Mouse (Mus musculus): ENCODE data around the gene Smad5. TPM values are rescaled to one million over a fixed set of nuclear protein-coding genes. Genes with fewer than 3 reads are reported as not detected.

The Smad5 gene
- polyA plus RNA-seq, 1 experiment from 2014 or later, result 71.1 TPM

DNA sequence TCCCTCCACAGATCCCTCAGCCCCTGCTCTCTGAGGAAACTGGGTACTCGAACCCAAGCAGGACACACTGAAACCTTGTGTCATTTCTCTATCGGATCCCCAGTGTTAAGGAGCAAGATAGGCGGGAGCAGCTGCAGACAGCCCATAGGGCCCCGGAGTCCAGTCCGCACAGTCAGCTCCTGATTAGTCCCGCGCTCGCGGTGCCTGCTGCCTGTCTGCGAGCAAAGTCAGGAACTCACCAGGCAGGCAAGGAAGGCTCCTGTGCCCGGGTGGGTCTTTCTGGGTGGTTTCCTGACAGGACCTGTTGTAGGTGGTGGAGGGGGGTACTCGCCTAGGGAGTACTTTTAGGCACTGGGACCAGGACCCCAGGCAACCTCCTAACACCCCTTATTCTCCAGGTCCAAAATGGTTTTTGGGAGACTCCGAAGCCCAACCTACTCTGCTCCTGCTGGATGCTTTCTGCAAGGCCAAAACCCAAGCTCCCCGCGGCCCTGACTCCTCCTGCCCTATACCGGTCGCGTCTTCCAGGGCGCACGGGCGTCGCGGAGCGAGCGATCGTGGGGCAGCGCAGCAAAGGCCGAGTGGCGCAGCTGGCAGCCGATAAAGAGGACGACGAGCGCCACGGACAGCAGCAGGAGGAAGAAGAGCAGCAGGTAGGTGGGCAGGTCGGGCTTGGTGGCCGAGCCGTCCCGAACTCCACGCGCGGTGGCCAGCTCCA is 49.8 kb downstream of the Smad5 start:
- Histone ChIP-seq H3K9me3 (ENCODE audit: control insufficient read depth, low read length) (no peaks in the 10 kb centered on the region), H3K4me1 (ENCODE audit: control insufficient read depth, insufficient read depth, low read length) (peaks cover 11% of the 10 kb centered on the region), H3K36me3 (ENCODE audit: control insufficient read depth, insufficient read depth, low read length) (no peaks in the 10 kb centered on the region), H3K27me3 (ENCODE audit: control insufficient read depth, insufficient read depth, low read length) (peaks cover 37% of the 10 kb centered on the region), H3K4me2 (ENCODE audit: low read depth, severe bottlenecking) (peak overlapping the region; percentile 87), H3K4me3 (ENCODE audit: low read depth, low read length) (peak overlapping the region; percentile 48), H3K27ac (replicated peaks; ENCODE audit: low read depth, low read length) (no peak overlapping the region), H3K9ac (ENCODE audit: low read length) (peak overlapping the region; percentile 49)
- WGBS, result 1% methylated on average over 36 of the region's 41 CpGs
- ATAC-seq (ENCODE audit: insufficient number of reproducible peaks, low FRiP score, low TSS enrichment, low read depth), result no peak
- DNase-seq (ENCODE audit: low spot score), result peak; percentile 74

DNA sequence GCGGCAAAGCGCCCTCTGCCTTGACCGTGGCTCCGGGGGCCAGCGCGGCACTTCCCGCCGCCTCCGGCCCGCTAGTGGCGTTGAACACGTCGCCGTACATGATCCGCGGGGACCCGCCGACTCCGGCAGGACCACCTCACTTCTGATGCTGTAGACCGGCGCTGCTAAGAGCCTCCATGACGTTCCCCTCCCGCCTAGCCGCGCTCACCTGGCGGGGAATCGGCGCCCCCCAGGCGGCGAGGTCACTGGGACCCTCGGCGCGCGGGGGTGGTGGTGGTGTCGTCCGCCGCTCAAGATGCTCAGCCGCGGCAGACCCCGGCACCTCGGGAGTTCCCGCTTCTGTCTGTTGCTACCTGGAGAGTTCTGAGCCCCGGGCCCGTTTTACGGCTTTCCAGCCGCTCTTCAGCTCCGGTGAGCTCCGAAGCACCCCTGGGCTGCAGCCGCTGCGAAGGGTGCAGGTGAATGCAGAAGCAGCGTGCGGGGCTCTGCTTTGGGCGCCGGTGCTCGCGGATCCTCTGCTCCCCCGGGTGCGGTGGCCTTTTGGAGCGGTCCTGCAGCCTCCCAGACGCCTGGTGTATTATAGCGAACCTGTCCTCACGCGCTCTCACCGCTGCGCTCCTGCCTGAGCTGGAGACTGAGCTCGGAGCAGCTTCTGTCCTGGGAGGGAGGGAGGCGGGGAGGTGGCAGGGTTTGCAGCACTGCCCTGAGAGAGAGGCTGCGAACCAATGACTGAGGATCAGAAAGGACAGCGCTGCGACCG is 50.6 kb downstream of the Smad5 start, which contains the start of gene Gm45623:
Gene Gm45623 (minus strand): TSS at position 636 of the 760 bp plus-strand sequence.
- Histone ChIP-seq H3K9me3 (ENCODE audit: control insufficient read depth, low read length) (no peaks in the 10 kb centered on the region), H3K27ac (replicated peaks; ENCODE audit: low read depth, low read length) (no peak within 1 kb of the TSS), H3K4me2 (ENCODE audit: low read depth, severe bottlenecking) (peak within 1 kb of the TSS; percentile 87), H3K27me3 (ENCODE audit: control insufficient read depth, insufficient read depth, low read length) (peaks cover 37% of the 10 kb centered on the region), H3K4me1 (ENCODE audit: control insufficient read depth, insufficient read depth, low read length) (peaks cover 11% of the 10 kb centered on the region), H3K36me3 (ENCODE audit: control insufficient read depth, insufficient read depth, low read length) (no peaks in the 10 kb centered on the region), H3K4me3 (ENCODE audit: low read depth, low read length) (peak within 1 kb of the TSS; percentile 48), H3K9ac (ENCODE audit: low read length) (peak within 1 kb of the TSS; percentile 49)
- no peak for ATAC-seq (ENCODE audit: insufficient number of reproducible peaks, low FRiP score, low TSS enrichment, low read depth)
- peak; percentile 62 for DNase-seq (ENCODE audit: low spot score)
- under 1% methylated on average over 69 of the region's 71 CpGs for WGBS

GRCm38 (mm10) chr13:56755871-56756270 is 53.1 kb downstream of the Smad5 start:
- no peak overlapping the region for H3K4me2 ChIP-seq (ENCODE audit: low read depth, severe bottlenecking)
- no peak overlapping the region for H3K27ac ChIP-seq (replicated peaks; ENCODE audit: low read depth, low read length)
- no peaks in the 10 kb centered on the region for H3K9me3 ChIP-seq (ENCODE audit: control insufficient read depth, low read length)
- peaks cover 11% of the 10 kb centered on the region for H3K4me1 ChIP-seq (ENCODE audit: control insufficient read depth, insufficient read depth, low read length)
- no peak overlapping the region for H3K4me3 ChIP-seq (ENCODE audit: low read depth, low read length)
- H3K9ac ChIP-seq (ENCODE audit: low read length), result no peak overlapping the region
- no peaks in the 10 kb centered on the region for H3K36me3 ChIP-seq (ENCODE audit: control insufficient read depth, insufficient read depth, low read length)
- ATAC-seq (ENCODE audit: insufficient number of reproducible peaks, low FRiP score, low TSS enrichment, low read depth), result no peak
- H3K27me3 ChIP-seq (ENCODE audit: control insufficient read depth, insufficient read depth, low read length), result peaks cover 37% of the 10 kb centered on the region
- DNase-seq (ENCODE audit: low spot score), result peak; percentile 50
- 59% methylated on average over 6 of the region's 6 CpGs for WGBS

- Histone ChIP-seq H3K9me3 (ENCODE audit: control insufficient read depth, low read length) (no peaks in the 10 kb centered on the region), H3K27ac (replicated peaks; ENCODE audit: low read depth, low read length) (no peak overlapping the region), H3K9ac (ENCODE audit: low read length) (no peak overlapping the region), H3K4me2 (ENCODE audit: low read depth, severe bottlenecking) (no peak overlapping the region), H3K4me3 (ENCODE audit: low read depth, low read length) (no peak overlapping the region), H3K4me1 (ENCODE audit: control insufficient read depth, insufficient read depth, low read length) (peaks cover 11% of the 10 kb centered on the region), H3K36me3 (ENCODE audit: control insufficient read depth, insufficient read depth, low read length) (no peaks in the 10 kb centered on the region), H3K27me3 (ENCODE audit: control insufficient read depth, insufficient read depth, low read length) (peaks cover 28% of the 10 kb centered on the region)
- WGBS, result 37% methylated on average over 12 of the region's 12 CpGs
- ATAC-seq (ENCODE audit: insufficient number of reproducible peaks, low FRiP score, low TSS enrichment, low read depth) (no peak), DNase-seq (ENCODE audit: low spot score) (no peak)
These were observed 54.4 kb downstream of the Smad5 start for GRCm38 (mm10) chr13:56757201-56757600.

DNA sequence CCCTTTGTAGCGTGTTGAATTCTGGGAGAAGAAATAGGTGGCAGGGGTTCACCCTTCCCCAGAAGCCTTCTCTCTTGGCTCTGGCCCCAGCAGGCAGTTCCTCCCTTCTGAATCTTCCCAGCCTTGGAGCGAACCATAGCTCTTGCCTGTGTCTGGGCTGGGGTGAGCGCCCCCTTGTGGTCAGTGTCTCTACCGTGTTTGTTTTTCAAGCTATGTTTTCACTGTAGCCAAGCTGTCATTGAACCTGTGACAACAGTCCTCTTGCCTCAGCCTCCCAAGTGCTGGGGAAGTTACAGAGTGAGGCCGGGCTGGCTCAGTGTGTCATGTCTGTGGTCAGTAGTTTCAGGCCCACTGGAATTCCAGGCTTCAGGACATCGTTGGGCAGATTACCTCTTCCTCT is 55.7 kb downstream of the Smad5 start:
- Histone ChIP-seq H3K27ac (replicated peaks; ENCODE audit: low read depth, low read length) (no peak overlapping the region), H3K36me3 (ENCODE audit: control insufficient read depth, insufficient read depth, low read length) (no peaks in the 10 kb centered on the region), H3K27me3 (ENCODE audit: control insufficient read depth, insufficient read depth, low read length) (peaks cover 16% of the 10 kb centered on the region), H3K4me3 (ENCODE audit: low read depth, low read length) (no peak overlapping the region), H3K9me3 (ENCODE audit: control insufficient read depth, low read length) (no peaks in the 10 kb centered on the region), H3K4me2 (ENCODE audit: low read depth, severe bottlenecking) (no peak overlapping the region), H3K4me1 (ENCODE audit: control insufficient read depth, insufficient read depth, low read length) (peaks cover 3% of the 10 kb centered on the region), H3K9ac (ENCODE audit: low read length) (no peak overlapping the region)
- 29% methylated on average over 6 of the region's 6 CpGs for WGBS
- peak; percentile 91 for DNase-seq (ENCODE audit: low spot score)
- no peak for ATAC-seq (ENCODE audit: insufficient number of reproducible peaks, low FRiP score, low TSS enrichment, low read depth)

DNA sequence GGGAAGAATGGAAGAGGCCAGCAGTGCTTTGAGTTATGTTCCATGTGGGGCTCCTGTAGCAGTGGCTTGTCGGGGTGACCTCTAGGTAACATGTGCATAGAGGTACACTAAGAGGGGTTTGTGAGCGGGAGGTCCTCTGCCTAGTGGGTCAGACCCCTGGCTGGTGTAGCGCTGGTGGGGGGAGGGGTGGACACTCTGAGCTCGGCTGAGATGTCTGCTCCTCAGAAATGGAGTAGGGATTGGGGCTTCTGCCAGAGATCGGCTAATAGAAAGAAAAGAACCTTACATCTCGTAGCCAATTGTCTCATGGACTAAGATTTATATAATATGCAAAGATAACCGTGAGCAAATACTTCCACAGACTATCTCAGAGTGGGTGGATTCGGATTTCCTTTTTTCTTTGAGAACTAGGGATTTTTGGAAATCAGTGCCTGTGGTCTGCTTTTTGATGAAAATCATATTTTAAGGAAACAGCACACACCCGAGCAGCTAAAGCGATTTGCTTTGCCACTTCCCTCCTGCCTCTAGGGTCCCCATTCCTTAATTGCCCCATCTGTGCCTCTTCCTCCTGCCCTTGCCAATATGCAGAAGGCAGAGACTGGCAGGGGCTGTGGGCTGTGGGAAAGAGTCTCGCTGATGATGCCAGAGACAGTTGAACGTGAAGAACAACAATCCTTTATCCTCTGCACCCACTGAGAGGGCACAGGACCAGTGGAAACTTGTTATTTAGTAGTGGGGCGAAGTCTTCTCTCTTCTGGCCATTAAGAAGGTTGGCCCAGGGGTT is 59.8 kb downstream of the Smad5 start:
- no peak overlapping the region for H3K4me3 ChIP-seq (ENCODE audit: low read depth, low read length)

GRCm38 (mm10) chr13:56765284-56766032 is 62.6 kb downstream of the Smad5 start:
- no peak overlapping the region for H3K27ac ChIP-seq (replicated peaks; ENCODE audit: low read depth, low read length)
- no peaks in the 10 kb centered on the region for H3K9me3 ChIP-seq (ENCODE audit: control insufficient read depth, low read length)
- no peak overlapping the region for H3K4me2 ChIP-seq (ENCODE audit: low read depth, severe bottlenecking)
- H3K4me3 ChIP-seq (ENCODE audit: low read depth, low read length), result no peak overlapping the region
- no peaks in the 10 kb centered on the region for H3K36me3 ChIP-seq (ENCODE audit: control insufficient read depth, insufficient read depth, low read length)
- no peaks in the 10 kb centered on the region; the same call in 1 of the 2 replicates for H3K27me3 ChIP-seq (ENCODE audit: control insufficient read depth, insufficient read depth, low read length)
- peak; percentile 45 for DNase-seq (ENCODE audit: low spot score)
- peak overlapping the region; percentile 22; the same call in 1 of the 2 replicates for H3K9ac ChIP-seq (ENCODE audit: low read length)
- H3K4me1 ChIP-seq (ENCODE audit: control insufficient read depth, insufficient read depth, low read length), result no peaks in the 10 kb centered on the region; the same call in 1 of the 2 replicates
- no peak for ATAC-seq (ENCODE audit: insufficient number of reproducible peaks, low FRiP score, low TSS enrichment, low read depth)
- 44% methylated on average over 25 of the region's 25 CpGs for WGBS

More for the DNA sequence above, 59.8 kb downstream of the Smad5 start:
- no peaks in the 10 kb centered on the region; the same call in 1 of the 2 replicates for H3K4me1 ChIP-seq (ENCODE audit: control insufficient read depth, insufficient read depth, low read length)
- H3K27ac ChIP-seq (replicated peaks; ENCODE audit: low read depth, low read length), result no peak overlapping the region
- H3K27me3 ChIP-seq (ENCODE audit: control insufficient read depth, insufficient read depth, low read length), result no peaks in the 10 kb centered on the region; the same call in 1 of the 2 replicates
- H3K36me3 ChIP-seq (ENCODE audit: control insufficient read depth, insufficient read depth, low read length), result no peaks in the 10 kb centered on the region
- no peak overlapping the region for H3K9ac ChIP-seq (ENCODE audit: low read length)
- DNase-seq (ENCODE audit: low spot score) (no peak), ATAC-seq (ENCODE audit: insufficient number of reproducible peaks, low FRiP score, low TSS enrichment, low read depth) (no peak)
- no peak overlapping the region for H3K4me2 ChIP-seq (ENCODE audit: low read depth, severe bottlenecking)
- no peaks in the 10 kb centered on the region for H3K9me3 ChIP-seq (ENCODE audit: control insufficient read depth, low read length)
- WGBS, result 34% methylated on average over 13 of the region's 13 CpGs
